Mouse (Mus musculus) hindbrain, embryonic 15.5 days (tissue): ENCODE measurements around the gene Lrp6. TPM values are rescaled to one million over a fixed set of nuclear protein-coding genes. Genes with fewer than 3 reads are reported as not detected.

Source experiments
- ATAC-seq: fragments of 200-750 bp; cut with Nextera tagmentation; 2 replicates; pipeline ENCODE4 v1.8.0; 2017; ENCODE audit warnings: low read depth, moderate number of reproducible peaks, moderate TSS enrichment; ENCODE audit not compliant: low FRiP score
- H3K27ac ChIP-seq: fragments of 300-500 bp; sonication (generic); replicated peaks from 2 replicates; pipeline ENCODE4 v1.5.1; 2015; ENCODE audit warnings: mild to moderate bottlenecking, inconsistent platforms
- H3K27me3 ChIP-seq: fragments of 300-500 bp; sonication (generic); 2 replicates; pipeline ENCODE4 v1.6.1; 2015; ENCODE audit warnings: control low read depth, inconsistent platforms
- H3K36me3 ChIP-seq: fragments of 300-500 bp; sonication (generic); 2 replicates; pipeline ENCODE4 v1.6.1; 2015; ENCODE audit warnings: control low read depth, inconsistent platforms
- H3K4me1 ChIP-seq: fragments of 300-500 bp; sonication (generic); replicated peaks from 2 replicates; pipeline ENCODE4 v1.6.1; 2015; ENCODE audit warnings: control low read depth, inconsistent platforms
- H3K4me2 ChIP-seq: fragments of 300-500 bp; sonication (generic); 2 replicates; pipeline ENCODE4 v1.6.1; 2015; ENCODE audit warnings: moderate library complexity, mild to moderate bottlenecking, inconsistent platforms
- H3K4me3 ChIP-seq: fragments of 300-500 bp; sonication (generic); 2 replicates; pipeline ENCODE4 v1.5.1; 2015; ENCODE audit warnings: mild to moderate bottlenecking, inconsistent platforms
- H3K9ac ChIP-seq: fragments of 300-500 bp; sonication (generic); 2 replicates; pipeline ENCODE4 v1.6.1; 2015; ENCODE audit warnings: inconsistent platforms
- H3K9me3 ChIP-seq: fragments of 300-500 bp; sonication (generic); 2 replicates; pipeline ENCODE4 v1.6.1; 2016; ENCODE audit warnings: control low read depth, inconsistent platforms
- WGBS: fragments of 180-500 bp; shearing (Covaris S2); methylation state at CpG from one replicate; pipeline ENCODE4 v1.1.7; 2015; 5-methylcytosine and 5-hydroxymethylcytosine counted together
- polyA plus RNA-seq: library from polyadenylated mRNA; unstranded; fragments of >200 nt; fragmentation: Nextera tagmentation; extraction: Ambion mirVana; gene quantifications from 2 replicates; pipeline ENCODE4 v1.2.1, GENCODE M21; 2015

Lrp6 gene
- polyA plus RNA-seq, 1 experiment from 2014 or later: 16.4 TPM

GRCm38 (mm10) chr6:134440023-134440422 lies 126.7 kb downstream of the Lrp6 start:
- H3K4me1 ChIP-seq: peaks cover 19% of the 10 kb centered on the region
- H3K4me2 ChIP-seq: peak overlapping the region; percentile 70
- H3K27ac ChIP-seq: peak overlapping the region; percentile 82
- ATAC-seq: no peak
- no peaks in the 10 kb centered on the region for H3K9me3 ChIP-seq
- H3K9ac ChIP-seq: peak overlapping the region; percentile 39
- H3K4me3 ChIP-seq: peak overlapping the region; percentile 38
- no peaks in the 10 kb centered on the region for H3K27me3 ChIP-seq
- WGBS: 16% methylated on average over 10 of the region's 10 CpGs
- H3K36me3 ChIP-seq: peaks cover 3% of the 10 kb centered on the region; the same call in 1 of the 2 replicates

DNA sequence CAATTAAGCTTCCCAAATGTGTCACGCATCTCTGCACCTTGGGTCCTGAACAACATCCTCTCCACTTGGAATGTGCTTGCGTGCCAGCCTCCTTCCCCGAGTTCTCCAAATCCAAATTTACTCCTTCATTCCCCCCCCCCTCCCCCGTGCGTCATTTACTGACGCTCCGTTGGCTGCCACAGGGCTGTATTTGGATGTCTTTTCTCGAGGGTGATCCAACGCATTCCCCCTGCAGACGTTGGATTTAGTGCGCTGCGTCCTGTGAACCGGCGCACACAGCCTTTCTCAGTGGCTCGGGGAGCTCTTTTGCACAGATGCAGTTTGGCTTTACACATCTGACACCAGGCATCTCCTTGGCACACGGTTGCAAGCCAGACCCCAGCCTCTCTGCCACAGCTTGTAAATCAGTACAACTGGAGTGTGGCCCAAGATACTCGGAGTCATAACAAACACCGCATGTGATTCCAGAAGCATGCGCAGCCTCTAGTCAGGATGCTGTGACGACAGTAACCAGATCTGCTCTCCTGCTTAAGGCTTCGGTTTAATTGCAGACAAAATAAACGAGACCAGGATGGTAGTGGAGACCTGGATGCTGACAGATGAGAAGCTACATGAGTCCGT lies 127.3 kb downstream of the Lrp6 start:
- H3K4me1 ChIP-seq: peaks cover 19% of the 10 kb centered on the region
- no peaks in the 10 kb centered on the region for H3K36me3 ChIP-seq
- no peaks in the 10 kb centered on the region for H3K9me3 ChIP-seq
- H3K9ac ChIP-seq: peak overlapping the region; percentile 39
- peak overlapping the region; percentile 38 for H3K4me3 ChIP-seq
- no peaks in the 10 kb centered on the region for H3K27me3 ChIP-seq
- ATAC-seq: peak; percentile 88
- peak overlapping the region; percentile 70 for H3K4me2 ChIP-seq
- peak overlapping the region; percentile 82 for H3K27ac ChIP-seq
- WGBS: 7% methylated on average over 23 of the region's 23 CpGs

- WGBS: 85% methylated on average over 5 of the region's 5 CpGs
These were observed 129.8 kb downstream of the Lrp6 start for GRCm38 (mm10) chr6:134436955-134437354.

GRCm38 (mm10) chr6:134434866-134435390 lies 131.8 kb downstream of the Lrp6 start:
- no peak overlapping the region for H3K4me3 ChIP-seq
- no peak overlapping the region for H3K9ac ChIP-seq
- no peak overlapping the region for H3K4me2 ChIP-seq
- H3K9me3 ChIP-seq: no peaks in the 10 kb centered on the region
- no peak for ATAC-seq
- peaks cover 16% of the 10 kb centered on the region for H3K4me1 ChIP-seq
- no peaks in the 10 kb centered on the region for H3K27me3 ChIP-seq
- H3K36me3 ChIP-seq: no peaks in the 10 kb centered on the region
- no peak overlapping the region for H3K27ac ChIP-seq
- WGBS: 85% methylated on average over 9 of the region's 9 CpGs

More at GRCm38 (mm10) chr6:134436955-134437354, 129.8 kb downstream of the Lrp6 start:
- Histone ChIP-seq H3K9me3 (no peaks in the 10 kb centered on the region), H3K9ac (no peak overlapping the region), H3K27me3 (no peaks in the 10 kb centered on the region), H3K4me2 (no peak overlapping the region), H3K4me1 (peaks cover 19% of the 10 kb centered on the region), H3K4me3 (no peak overlapping the region), H3K36me3 (no peaks in the 10 kb centered on the region), H3K27ac (no peak overlapping the region)
- ATAC-seq: no peak

- Histone ChIP-seq H3K4me1 (peaks cover 7% of the 10 kb centered on the region), H3K27me3 (no peaks in the 10 kb centered on the region), H3K4me2 (no peak overlapping the region), H3K27ac (no peak overlapping the region), H3K36me3 (no peaks in the 10 kb centered on the region), H3K9me3 (no peaks in the 10 kb centered on the region), H3K9ac (no peak overlapping the region), H3K4me3 (no peak overlapping the region)
- WGBS: 61% methylated on average over 6 of the region's 6 CpGs
- no peak for ATAC-seq
These were observed 132.7 kb downstream of the Lrp6 start for GRCm38 (mm10) chr6:134434044-134434443.

- no peak overlapping the region for H3K4me2 ChIP-seq
- H3K4me3 ChIP-seq: no peak overlapping the region
- no peak overlapping the region for H3K27ac ChIP-seq
- no peak overlapping the region for H3K9ac ChIP-seq
- no peak for ATAC-seq
- no peaks in the 10 kb centered on the region for H3K4me1 ChIP-seq
- WGBS: 87% methylated on average over 3 of the region's 3 CpGs
- no peaks in the 10 kb centered on the region for H3K36me3 ChIP-seq
- no peaks in the 10 kb centered on the region for H3K9me3 ChIP-seq
- no peaks in the 10 kb centered on the region for H3K27me3 ChIP-seq
These were observed 133.5 kb downstream of the Lrp6 start for GRCm38 (mm10) chr6:134433281-134433680.

- Histone ChIP-seq H3K4me3 (no peak overlapping the region), H3K4me1 (no peaks in the 10 kb centered on the region), H3K9me3 (no peaks in the 10 kb centered on the region), H3K9ac (no peak overlapping the region), H3K27ac (no peak overlapping the region), H3K27me3 (no peaks in the 10 kb centered on the region), H3K36me3 (no peaks in the 10 kb centered on the region), H3K4me2 (no peak overlapping the region)
- 30% methylated on average over 4 of the region's 4 CpGs for WGBS
- ATAC-seq: no peak
These were observed 135.2 kb downstream of the Lrp6 start for GRCm38 (mm10) chr6:134431583-134431982.

DNA sequence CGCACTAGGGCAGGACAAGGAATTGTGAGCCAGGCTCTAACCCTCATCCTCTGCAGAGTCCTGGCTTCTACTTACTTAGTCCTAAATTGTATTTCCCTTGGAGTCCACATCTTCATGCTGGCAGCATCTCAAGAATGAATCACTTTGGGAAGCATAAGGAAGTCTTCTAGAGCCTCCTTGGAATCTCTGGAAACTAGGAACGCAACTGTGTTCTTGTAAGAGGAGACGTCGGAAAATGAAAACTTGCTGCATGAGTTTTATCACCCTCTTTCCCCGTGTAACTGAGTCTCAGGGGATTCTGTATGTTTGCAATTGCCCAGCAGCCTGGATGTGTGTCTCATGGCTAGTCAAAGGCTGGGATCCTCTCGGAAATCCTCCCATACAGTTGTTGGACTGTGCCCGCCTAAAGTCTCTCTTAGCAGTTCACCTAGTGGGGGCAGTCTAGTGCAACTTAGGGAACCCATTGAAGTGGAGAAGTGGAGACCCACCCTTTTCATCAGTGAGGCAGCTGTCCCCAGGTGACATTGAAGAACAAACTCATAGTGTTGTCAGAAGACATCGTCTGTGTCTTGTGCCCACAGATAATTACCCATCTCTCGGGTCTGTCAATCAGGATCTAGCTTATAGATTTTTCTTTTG lies 136.5 kb downstream of the Lrp6 start:
- no peak for ATAC-seq
- H3K4me1 ChIP-seq: no peaks in the 10 kb centered on the region; the same call in 1 of the 2 replicates
- WGBS: 85% methylated on average over 9 of the region's 9 CpGs
- no peak overlapping the region for H3K4me3 ChIP-seq
- no peak overlapping the region for H3K9ac ChIP-seq
- H3K27ac ChIP-seq: no peak overlapping the region
- H3K4me2 ChIP-seq: no peak overlapping the region
- no peaks in the 10 kb centered on the region for H3K27me3 ChIP-seq
- H3K36me3 ChIP-seq: no peaks in the 10 kb centered on the region
- H3K9me3 ChIP-seq: no peaks in the 10 kb centered on the region

DNA sequence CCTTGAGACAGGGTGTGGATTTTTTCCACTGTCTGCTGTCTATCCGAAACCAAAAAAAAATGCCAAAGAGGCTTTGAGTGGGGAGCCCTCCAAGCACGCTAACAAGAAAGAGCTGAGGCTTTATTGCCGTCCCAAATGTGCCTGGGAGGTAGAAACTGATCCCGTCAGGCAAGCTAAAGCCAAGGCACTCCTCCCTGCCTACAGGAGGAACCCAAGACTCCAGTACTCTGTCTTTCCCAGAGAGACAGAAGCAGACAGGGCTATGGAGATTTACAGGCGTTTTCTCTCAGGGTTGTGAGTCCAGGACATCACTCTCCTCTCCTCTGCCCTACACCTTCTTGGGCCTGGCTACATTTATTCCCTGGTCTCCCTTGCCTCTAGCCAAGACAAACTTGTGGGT lies 138.3 kb downstream of the Lrp6 start:
- 87% methylated on average over 5 of the region's 5 CpGs for WGBS
- no peak for ATAC-seq

GRCm38 (mm10) chr6:134427165-134427564 lies 139.6 kb downstream of the Lrp6 start:
- no peak for ATAC-seq
- Histone ChIP-seq H3K9me3 (no peaks in the 10 kb centered on the region), H3K27ac (no peak overlapping the region), H3K4me1 (no peaks in the 10 kb centered on the region; the same call in 1 of the 2 replicates), H3K4me3 (no peak overlapping the region), H3K4me2 (no peak overlapping the region), H3K36me3 (no peaks in the 10 kb centered on the region), H3K9ac (no peak overlapping the region), H3K27me3 (no peaks in the 10 kb centered on the region)
- WGBS: 75% methylated on average over 3 of the region's 3 CpGs

More for the DNA sequence above, 138.3 kb downstream of the Lrp6 start:
- H3K4me3 ChIP-seq: no peak overlapping the region
- no peak overlapping the region for H3K27ac ChIP-seq
- no peaks in the 10 kb centered on the region; the same call in 1 of the 2 replicates for H3K4me1 ChIP-seq
- no peak overlapping the region for H3K4me2 ChIP-seq
- H3K27me3 ChIP-seq: no peaks in the 10 kb centered on the region
- no peaks in the 10 kb centered on the region for H3K9me3 ChIP-seq
- no peak overlapping the region for H3K9ac ChIP-seq
- no peaks in the 10 kb centered on the region for H3K36me3 ChIP-seq

DNA sequence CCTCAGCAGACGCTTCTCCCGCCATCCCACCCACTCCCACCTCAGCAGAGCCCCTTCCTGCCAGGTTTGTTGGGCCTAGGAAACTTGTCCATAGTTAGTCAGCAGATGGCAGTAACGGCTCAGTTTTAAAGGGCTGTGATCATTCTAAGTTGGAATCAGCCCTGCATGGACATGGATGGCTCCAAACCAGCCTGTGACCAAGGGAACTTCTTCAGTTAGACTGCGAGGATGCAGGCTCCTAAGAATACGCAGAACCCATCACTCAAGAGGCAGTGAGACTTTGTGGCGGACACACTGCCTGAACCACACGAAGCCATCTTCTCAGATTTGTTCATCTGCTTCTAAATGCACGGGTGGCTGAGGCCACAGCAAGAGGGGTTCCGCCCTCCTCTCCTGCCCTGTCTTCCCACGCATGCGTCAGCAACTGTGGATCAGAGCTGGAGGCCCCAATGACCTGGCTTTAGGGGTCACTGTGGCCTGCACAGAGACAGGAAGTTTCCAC lies 141.5 kb downstream of the Lrp6 start:
- no peak overlapping the region for H3K9ac ChIP-seq
- no peaks in the 10 kb centered on the region for H3K36me3 ChIP-seq
- no peaks in the 10 kb centered on the region; the same call in 1 of the 2 replicates for H3K4me1 ChIP-seq
- no peak overlapping the region for H3K27ac ChIP-seq
- H3K4me2 ChIP-seq: peak overlapping the region; percentile 39; the same call in 1 of the 2 replicates
- 31% methylated on average over 11 of the region's 11 CpGs for WGBS
- no peaks in the 10 kb centered on the region for H3K27me3 ChIP-seq
- no peak overlapping the region for H3K4me3 ChIP-seq
- peak; percentile 88 for ATAC-seq
- no peaks in the 10 kb centered on the region for H3K9me3 ChIP-seq

DNA sequence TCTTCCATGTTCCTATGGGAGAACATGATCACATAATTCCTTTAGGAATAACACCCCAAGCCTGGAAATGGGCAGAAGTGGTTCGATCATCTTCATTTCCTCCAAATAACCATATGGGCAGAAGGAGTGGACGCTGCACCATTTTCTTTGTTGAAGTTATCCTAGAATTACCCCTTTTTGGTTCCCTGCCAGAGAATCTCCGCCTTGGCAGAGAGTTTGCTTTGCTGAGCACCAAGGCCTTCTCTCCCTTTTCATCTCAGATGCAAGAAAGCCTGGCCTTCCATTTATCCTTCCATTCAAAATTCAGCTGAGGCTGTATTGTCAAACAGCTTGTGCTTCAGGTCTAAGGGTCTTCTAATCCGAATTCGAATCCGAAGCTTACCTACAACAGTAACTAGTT lies 144.8 kb downstream of the Lrp6 start:
- Histone ChIP-seq H3K27ac (no peak overlapping the region), H3K9ac (no peak overlapping the region), H3K4me1 (no peaks in the 10 kb centered on the region; the same call in 1 of the 2 replicates), H3K27me3 (no peaks in the 10 kb centered on the region), H3K4me3 (no peak overlapping the region), H3K4me2 (no peak overlapping the region), H3K9me3 (no peaks in the 10 kb centered on the region), H3K36me3 (no peaks in the 10 kb centered on the region)
- no peak for ATAC-seq
- 88% methylated on average over 6 of the region's 6 CpGs for WGBS
